Mouse (Mus musculus) lung, embryonic 15.5 days (tissue): ENCODE measurements around the gene Ubb. TPM values are rescaled to one million over a fixed set of nuclear protein-coding genes. Genes with fewer than 3 reads are reported as not detected.

Source experiments
- ATAC-seq: fragments of 200-750 bp; cut with Nextera tagmentation; 2 replicates; pipeline ENCODE4 v1.8.0; 2017; ENCODE audit warnings: moderate number of reproducible peaks, borderline replicate concordance; ENCODE audit not compliant: low FRiP score, low TSS enrichment; ENCODE audit errors: extremely low read depth
- H3K27ac ChIP-seq: fragments of 300-500 bp; sonication (generic); 2 replicates; pipeline ENCODE4 v1.5.1; 2015; ENCODE audit warnings: moderate library complexity, mild to moderate bottlenecking, inconsistent platforms
- H3K27me3 ChIP-seq: fragments of 300-500 bp; sonication (generic); 2 replicates; pipeline ENCODE4 v1.6.1; 2015; ENCODE audit warnings: inconsistent platforms
- H3K36me3 ChIP-seq: fragments of 300-500 bp; sonication (generic); 2 replicates; pipeline ENCODE4 v1.6.1; 2015; ENCODE audit warnings: inconsistent platforms
- H3K4me1 ChIP-seq: fragments of 300-500 bp; sonication (generic); 2 replicates; pipeline ENCODE4 v1.6.1; 2015; ENCODE audit warnings: inconsistent platforms
- H3K4me2 ChIP-seq: fragments of 300-500 bp; sonication (generic); 2 replicates; pipeline ENCODE4 v1.6.1; 2015; ENCODE audit warnings: inconsistent platforms, mild to moderate bottlenecking, moderate library complexity
- H3K4me3 ChIP-seq: fragments of 300-500 bp; sonication (generic); 2 replicates; pipeline ENCODE4 v1.5.1; 2015; ENCODE audit warnings: mild to moderate bottlenecking, inconsistent platforms
- H3K9ac ChIP-seq: fragments of 300-500 bp; sonication (generic); 2 replicates; pipeline ENCODE4 v1.6.1; 2015; ENCODE audit warnings: inconsistent platforms
- H3K9me3 ChIP-seq: fragments of 300-500 bp; sonication (generic); 2 replicates; pipeline ENCODE4 v1.6.1; 2016; ENCODE audit warnings: inconsistent platforms
- WGBS: fragments of 180-500 bp; shearing (Covaris S2); methylation state at CpG from one replicate; pipeline ENCODE4 v1.1.7; 2015; 5-methylcytosine and 5-hydroxymethylcytosine counted together
- polyA plus RNA-seq: library from polyadenylated mRNA; unstranded; fragments of >200 nt; fragmentation: Nextera tagmentation; extraction: Ambion mirVana; gene quantifications from 2 replicates; pipeline ENCODE4 v1.2.1, GENCODE M21; 2015

Ubb gene
- polyA plus RNA-seq, 1 experiment from 2014 or later, result 3,186 TPM

DNA sequence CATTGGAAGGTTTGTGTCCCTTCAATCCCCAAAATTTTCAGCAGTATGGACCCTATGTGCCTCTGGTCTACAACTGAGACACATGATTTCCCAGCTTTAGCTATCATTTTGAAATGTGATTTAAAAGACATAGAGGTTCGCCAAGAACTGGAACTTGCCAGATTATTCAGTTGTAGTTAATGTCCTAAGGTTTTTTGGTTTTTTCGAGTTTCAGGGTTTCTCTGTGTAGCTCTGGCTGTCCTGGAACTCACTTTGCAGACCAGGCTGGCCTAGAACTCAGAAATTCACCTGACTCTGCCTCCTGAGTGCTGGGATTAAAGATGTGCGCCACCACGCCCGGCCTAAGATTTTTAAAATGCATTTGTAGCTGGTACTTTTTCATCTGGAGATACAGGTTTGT, 2.7 kb downstream of the Ubb start:
- Histone ChIP-seq H3K9me3 (no peaks in the 10 kb centered on the region), H3K27me3 (no peaks in the 10 kb centered on the region), H3K4me2 (peak overlapping the region; percentile 80), H3K9ac (peak overlapping the region; percentile 38; the same call in 1 of the 2 replicates), H3K36me3 (peaks cover 23% of the 10 kb centered on the region), H3K4me3 (peak overlapping the region; percentile 45), H3K4me1 (peaks cover 31% of the 10 kb centered on the region), H3K27ac (no peak overlapping the region)
- no peak for ATAC-seq
- WGBS, result 78% methylated on average over 5 of the region's 5 CpGs

DNA sequence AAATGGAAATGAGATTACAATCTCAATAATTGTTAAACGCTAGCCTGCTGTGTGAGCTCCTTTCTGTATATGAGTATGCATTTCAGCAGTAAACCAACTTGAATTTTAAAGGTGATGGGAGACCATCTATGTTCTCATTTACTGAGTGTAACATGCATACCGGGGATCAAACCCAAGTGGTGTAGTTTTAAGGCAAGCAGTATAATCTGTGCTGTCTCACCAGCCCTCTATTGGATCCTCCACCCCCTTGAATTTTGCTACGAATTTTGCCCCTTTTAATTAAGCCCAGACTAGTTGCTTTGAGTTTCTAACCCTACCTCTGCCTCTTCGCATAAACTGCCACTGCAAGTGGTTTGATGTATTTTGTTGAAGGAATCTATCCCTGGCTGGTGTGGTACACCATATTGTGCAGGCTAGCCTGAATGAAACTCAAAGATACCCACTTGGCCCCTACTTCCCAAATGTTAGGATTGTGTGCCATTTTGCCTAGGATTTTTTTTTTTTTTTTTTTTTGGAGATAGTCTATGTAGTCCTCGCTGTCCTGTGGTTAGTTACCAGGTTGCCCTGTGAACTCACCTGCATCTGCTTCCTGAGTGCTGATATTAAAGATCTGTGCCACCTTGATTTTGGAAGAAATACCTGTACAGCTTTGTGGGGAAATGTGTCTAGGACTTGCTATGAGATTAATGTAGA, 3.3 kb downstream of the Ubb start:
- H3K4me2 ChIP-seq, result peak overlapping the region; percentile 80
- peaks cover 23% of the 10 kb centered on the region for H3K36me3 ChIP-seq
- peaks cover 27% of the 10 kb centered on the region for H3K4me1 ChIP-seq
- ATAC-seq, result no peak
- H3K27me3 ChIP-seq, result no peaks in the 10 kb centered on the region
- no peak overlapping the region for H3K27ac ChIP-seq
- H3K4me3 ChIP-seq, result peak overlapping the region; percentile 45
- peak overlapping the region; percentile 38; the same call in 1 of the 2 replicates for H3K9ac ChIP-seq
- 70% methylated on average over 5 of the region's 5 CpGs for WGBS
- H3K9me3 ChIP-seq, result no peaks in the 10 kb centered on the region

DNA sequence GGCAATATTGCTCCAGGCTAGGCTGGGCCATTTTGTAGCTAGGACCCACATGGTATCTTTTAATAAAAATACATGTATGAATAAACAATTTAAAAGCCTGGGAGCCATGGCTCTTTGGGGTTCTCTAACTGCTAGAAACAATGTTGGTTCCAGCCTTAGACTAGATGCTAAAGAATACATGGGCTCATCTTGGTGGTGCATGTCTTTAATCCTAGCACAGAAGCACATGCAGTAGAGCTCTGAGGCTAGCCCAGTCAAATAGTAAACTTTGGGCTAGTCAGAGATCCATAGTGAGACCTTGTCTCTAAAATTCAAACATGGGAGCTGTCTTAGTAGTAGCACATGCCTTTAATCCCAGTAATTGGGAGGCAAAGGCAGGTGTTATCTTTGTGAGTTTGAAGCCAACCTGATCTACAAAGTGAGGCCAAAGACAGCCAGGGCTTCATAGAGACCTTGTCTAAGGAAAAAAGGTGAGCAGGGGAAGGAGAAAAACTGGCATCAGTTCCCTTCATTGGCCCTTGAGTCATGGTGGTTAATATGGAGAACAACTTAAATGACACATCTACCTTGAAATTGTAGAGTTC, 4.1 kb downstream of the Ubb start:
- H3K9ac ChIP-seq, result no peak overlapping the region
- no peak for ATAC-seq
- peak overlapping the region; percentile 45 for H3K4me3 ChIP-seq
- H3K27me3 ChIP-seq, result no peaks in the 10 kb centered on the region
- H3K9me3 ChIP-seq, result no peaks in the 10 kb centered on the region
- peaks cover 23% of the 10 kb centered on the region for H3K36me3 ChIP-seq
- H3K4me1 ChIP-seq, result peaks cover 24% of the 10 kb centered on the region
- peak overlapping the region; percentile 80 for H3K4me2 ChIP-seq
- H3K27ac ChIP-seq, result no peak overlapping the region

DNA sequence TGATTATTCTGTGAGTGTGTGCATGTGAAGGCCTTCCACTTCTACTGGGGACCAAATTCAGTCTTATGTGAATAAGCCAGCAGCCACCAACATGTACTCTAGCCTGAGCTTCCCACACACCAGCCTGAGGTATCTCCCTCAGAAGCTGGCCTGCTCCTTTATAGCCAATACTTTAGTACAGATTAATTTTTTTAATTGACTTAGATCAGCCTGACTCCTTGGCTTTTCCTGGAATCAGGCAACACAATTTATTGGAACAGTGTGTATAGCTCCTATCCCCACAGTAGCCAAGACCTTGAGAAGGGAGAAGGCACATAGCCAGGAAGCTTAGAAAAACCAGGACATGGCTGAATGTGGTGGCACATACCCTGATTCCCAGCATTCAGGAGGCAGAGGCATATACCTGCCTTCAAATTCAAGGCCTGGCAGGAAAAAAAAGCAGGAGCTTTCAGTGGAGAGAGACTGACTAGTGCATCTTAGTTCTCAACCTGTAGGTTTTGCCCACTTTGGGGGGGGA, 5.0 kb downstream of the Ubb start:
- Histone ChIP-seq H3K4me1 (peaks cover 24% of the 10 kb centered on the region), H3K4me2 (no peak overlapping the region), H3K36me3 (peaks cover 23% of the 10 kb centered on the region), H3K4me3 (no peak overlapping the region), H3K9me3 (no peaks in the 10 kb centered on the region), H3K27me3 (no peaks in the 10 kb centered on the region), H3K9ac (no peak overlapping the region), H3K27ac (no peak overlapping the region)
- no peak for ATAC-seq

DNA sequence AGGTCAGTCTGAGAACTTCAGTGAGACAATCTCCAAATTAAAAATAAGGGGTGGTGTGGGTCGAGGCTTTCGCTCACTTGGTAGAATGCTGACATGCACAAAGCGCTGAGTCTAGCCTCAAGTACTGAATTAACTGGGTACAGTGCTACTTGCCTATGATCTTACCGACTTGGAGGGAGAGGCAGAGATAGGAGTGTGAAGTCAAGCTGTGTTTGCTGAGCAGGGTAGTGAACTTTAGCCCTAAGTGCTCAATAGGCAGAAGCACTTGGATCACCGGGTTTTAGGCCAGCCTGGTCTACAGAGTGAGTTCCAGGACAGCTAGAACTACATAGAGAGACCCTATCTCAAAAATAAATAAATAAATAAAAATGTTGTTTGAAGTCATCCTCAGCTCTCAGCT, 6.2 kb downstream of the Ubb start:
- peaks cover 23% of the 10 kb centered on the region for H3K36me3 ChIP-seq
- no peak overlapping the region for H3K4me2 ChIP-seq
- no peak overlapping the region for H3K9ac ChIP-seq
- H3K27ac ChIP-seq, result no peak overlapping the region
- 45% methylated on average over 5 of the region's 5 CpGs for WGBS
- peaks cover 24% of the 10 kb centered on the region for H3K4me1 ChIP-seq
- no peaks in the 10 kb centered on the region for H3K9me3 ChIP-seq
- no peaks in the 10 kb centered on the region for H3K27me3 ChIP-seq
- H3K4me3 ChIP-seq, result no peak overlapping the region
- ATAC-seq, result no peak

DNA sequence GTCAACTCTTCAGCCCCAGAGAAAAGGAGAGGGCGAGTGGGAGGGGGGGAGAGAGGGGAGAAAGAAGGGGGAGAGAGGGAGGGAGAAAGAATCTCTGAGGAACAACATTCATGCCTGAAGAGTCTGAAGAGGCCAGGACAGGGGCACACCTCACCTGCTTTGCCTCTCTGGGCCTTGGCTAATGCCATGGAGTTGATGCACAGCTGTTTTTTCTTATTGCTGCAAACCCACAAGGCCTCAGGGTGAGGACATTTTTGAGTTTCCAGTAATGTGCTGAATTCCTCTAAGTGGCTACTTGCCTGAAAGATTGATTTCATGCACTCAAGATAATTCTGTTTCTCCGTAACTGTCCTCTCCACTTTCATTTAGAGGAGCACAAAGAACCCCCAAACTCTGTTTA, 7.2 kb downstream of the Ubb start:
- WGBS, result 53% methylated on average over 2 of the region's 2 CpGs
- H3K27me3 ChIP-seq, result no peaks in the 10 kb centered on the region
- peaks cover 21% of the 10 kb centered on the region for H3K36me3 ChIP-seq
- no peaks in the 10 kb centered on the region for H3K9me3 ChIP-seq
- no peak overlapping the region for H3K9ac ChIP-seq
- no peak overlapping the region for H3K4me2 ChIP-seq
- peaks cover 22% of the 10 kb centered on the region for H3K4me1 ChIP-seq
- ATAC-seq, result no peak
- no peak overlapping the region for H3K4me3 ChIP-seq
- H3K27ac ChIP-seq, result no peak overlapping the region

DNA sequence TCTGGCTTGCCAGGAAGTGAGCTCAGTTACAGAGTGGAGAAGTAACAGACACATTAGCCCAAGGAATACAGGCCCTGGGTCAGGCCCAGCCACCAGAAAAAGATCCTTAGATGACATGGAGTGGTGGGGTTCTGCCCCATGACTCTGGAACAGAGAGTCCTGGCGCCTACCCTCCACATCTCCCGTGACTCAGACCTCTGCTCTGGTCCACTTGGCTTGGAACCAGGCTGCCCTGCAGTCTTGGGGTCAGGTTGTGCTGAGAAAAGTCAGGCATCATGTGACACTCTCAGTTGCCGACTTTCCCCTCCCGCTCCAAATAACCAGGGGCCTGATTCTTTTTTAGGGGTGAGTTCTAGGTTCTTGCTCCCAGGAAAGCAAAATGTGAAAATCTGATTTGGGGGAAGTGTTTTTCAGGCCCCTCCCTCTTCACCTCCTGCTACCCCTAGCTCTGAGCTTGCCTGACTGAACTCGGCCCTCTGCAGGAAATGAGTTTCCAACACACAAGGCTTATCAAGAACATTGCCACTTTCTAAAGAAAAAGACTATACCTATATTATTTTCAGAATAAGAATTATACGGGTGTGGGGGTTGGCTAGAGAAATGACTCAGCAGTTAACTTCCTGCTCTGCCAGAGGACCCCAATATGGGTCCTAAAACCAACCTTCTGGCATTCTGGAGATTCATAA, 8.1 kb downstream of the Ubb start:
- Histone ChIP-seq H3K27ac (no peak overlapping the region), H3K36me3 (peaks cover 11% of the 10 kb centered on the region), H3K9me3 (no peaks in the 10 kb centered on the region), H3K27me3 (no peaks in the 10 kb centered on the region), H3K4me2 (no peak overlapping the region), H3K9ac (no peak overlapping the region), H3K4me3 (no peak overlapping the region), H3K4me1 (peaks cover 13% of the 10 kb centered on the region)
- 39% methylated on average over 6 of the region's 6 CpGs for WGBS
- no peak for ATAC-seq

DNA sequence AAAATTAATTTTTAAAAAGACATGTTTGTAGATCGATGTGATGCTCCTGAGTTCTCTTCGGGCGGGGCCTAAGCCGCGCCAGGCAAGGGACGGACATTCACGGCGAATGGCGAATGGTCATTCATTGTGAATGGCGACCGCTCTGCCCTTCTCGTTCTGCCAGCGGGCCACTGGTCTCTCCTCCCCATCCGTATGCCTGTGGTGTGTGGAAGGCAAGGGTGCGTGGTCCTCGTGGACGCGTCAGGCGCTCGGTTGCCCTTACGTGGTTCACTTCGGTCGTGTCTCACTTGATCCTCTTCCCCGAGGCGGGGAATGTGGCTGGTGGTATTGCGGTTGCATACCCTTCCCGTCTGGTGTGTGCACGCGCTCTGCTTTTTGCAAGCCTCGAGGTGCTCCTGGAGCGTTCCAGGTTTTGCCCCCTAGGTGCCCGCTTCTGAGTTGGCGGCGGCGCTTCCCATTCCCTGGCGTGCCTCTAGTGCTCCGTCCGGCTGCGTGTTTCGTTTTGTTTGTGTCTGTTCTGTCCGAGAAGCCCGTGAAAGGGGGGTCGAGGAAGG, 9.6 kb downstream of the Ubb start:
- H3K9ac ChIP-seq, result peak overlapping the region; percentile 27; the same call in 1 of the 2 replicates

DNA sequence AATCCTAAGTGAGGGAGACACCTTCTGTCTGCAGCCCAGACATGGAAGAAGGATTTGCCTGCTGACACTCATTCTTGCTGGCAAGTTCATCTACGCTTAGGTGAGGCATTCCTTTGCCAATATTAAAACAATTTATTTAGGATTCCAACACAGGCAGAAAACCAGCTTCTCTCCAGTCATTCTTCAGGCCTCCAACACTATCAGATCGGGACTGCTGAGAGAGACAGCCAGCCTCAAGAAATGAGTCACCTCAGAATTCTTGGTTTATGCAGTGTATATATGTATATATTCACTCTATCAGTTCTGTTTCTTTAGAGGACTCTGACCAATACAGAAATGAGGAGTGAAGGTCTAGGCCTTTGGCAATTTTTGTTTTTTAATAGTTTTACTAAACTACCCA, 12.6 kb downstream of the Ubb start:
- Histone ChIP-seq H3K36me3 (no peaks in the 10 kb centered on the region), H3K9me3 (no peaks in the 10 kb centered on the region), H3K4me3 (no peak overlapping the region), H3K9ac (no peak overlapping the region), H3K4me1 (no peaks in the 10 kb centered on the region; the same call in 1 of the 2 replicates), H3K27ac (no peak overlapping the region), H3K4me2 (no peak overlapping the region), H3K27me3 (no peaks in the 10 kb centered on the region)
- 83% methylated on average over 2 of the region's 2 CpGs for WGBS
- ATAC-seq, result no peak

More for the DNA sequence above, 9.6 kb downstream of the Ubb start:
- Histone ChIP-seq H3K4me2 (peak overlapping the region; percentile 71), H3K36me3 (no peaks in the 10 kb centered on the region), H3K9me3 (no peaks in the 10 kb centered on the region), H3K27ac (no peak overlapping the region), H3K4me1 (no peaks in the 10 kb centered on the region), H3K27me3 (no peaks in the 10 kb centered on the region), H3K4me3 (peak overlapping the region; percentile 36)
- ATAC-seq, result no peak
- WGBS, result 25% methylated on average over 43 of the region's 43 CpGs

DNA sequence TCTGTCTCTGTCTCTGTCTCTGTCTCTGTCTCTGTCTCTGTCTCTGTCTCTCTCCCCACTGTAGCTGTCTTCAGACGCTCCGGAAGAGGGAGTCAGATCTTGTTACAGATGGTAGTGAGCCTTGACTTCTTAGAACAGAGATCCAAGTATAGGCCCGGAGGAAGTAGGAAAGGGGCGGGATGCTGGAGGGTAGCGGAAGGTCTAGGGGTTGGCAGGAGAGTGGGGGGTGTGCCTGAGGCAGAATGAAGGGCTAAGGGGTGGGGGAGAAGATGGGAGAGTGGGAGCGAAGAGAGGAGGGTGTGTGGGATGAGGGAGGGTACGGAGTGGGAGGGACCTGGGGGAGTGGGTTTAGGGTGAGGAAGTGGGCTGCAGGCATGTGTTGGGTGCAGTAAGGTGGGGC, 14.8 kb downstream of the Ubb start:
- no peak overlapping the region for H3K27ac ChIP-seq
- H3K36me3 ChIP-seq, result no peaks in the 10 kb centered on the region
- no peak overlapping the region for H3K4me3 ChIP-seq
- 55% methylated on average over 7 of the region's 7 CpGs for WGBS
- no peaks in the 10 kb centered on the region; the same call in 1 of the 2 replicates for H3K4me1 ChIP-seq
- H3K27me3 ChIP-seq, result no peaks in the 10 kb centered on the region
- ATAC-seq, result no peak; the same call in 1 of the 2 replicates
- no peaks in the 10 kb centered on the region for H3K9me3 ChIP-seq
- no peak overlapping the region for H3K4me2 ChIP-seq
- no peak overlapping the region for H3K9ac ChIP-seq

DNA sequence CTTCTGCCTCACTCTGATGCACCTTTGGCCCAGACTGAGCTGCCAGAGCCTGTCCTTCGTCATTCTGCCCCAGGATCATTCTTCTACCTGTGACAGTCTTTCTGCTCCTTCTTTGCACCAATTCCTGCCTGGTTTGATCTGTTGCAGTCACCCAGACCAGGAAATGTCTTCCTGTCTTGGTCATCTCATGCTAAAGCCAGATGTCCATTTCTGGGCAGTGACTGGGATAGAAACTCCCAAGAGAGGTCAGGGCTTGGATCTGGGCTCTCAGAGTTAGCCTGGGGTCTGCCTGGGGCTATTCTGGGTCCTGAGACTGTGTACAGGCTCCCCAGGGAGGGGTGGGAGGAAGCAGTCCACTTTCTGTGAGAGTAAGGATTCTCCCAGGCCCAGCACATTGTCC, 15.2 kb downstream of the Ubb start:
- H3K36me3 ChIP-seq, result no peaks in the 10 kb centered on the region
- H3K4me1 ChIP-seq, result no peaks in the 10 kb centered on the region; the same call in 1 of the 2 replicates
- no peaks in the 10 kb centered on the region for H3K27me3 ChIP-seq
- WGBS, result 48% methylated on average over 1 of the region's 1 CpGs
- H3K9ac ChIP-seq, result no peak overlapping the region
- no peak overlapping the region for H3K4me2 ChIP-seq
- no peak for ATAC-seq
- no peak overlapping the region for H3K4me3 ChIP-seq
- H3K27ac ChIP-seq, result no peak overlapping the region
- no peaks in the 10 kb centered on the region for H3K9me3 ChIP-seq

DNA sequence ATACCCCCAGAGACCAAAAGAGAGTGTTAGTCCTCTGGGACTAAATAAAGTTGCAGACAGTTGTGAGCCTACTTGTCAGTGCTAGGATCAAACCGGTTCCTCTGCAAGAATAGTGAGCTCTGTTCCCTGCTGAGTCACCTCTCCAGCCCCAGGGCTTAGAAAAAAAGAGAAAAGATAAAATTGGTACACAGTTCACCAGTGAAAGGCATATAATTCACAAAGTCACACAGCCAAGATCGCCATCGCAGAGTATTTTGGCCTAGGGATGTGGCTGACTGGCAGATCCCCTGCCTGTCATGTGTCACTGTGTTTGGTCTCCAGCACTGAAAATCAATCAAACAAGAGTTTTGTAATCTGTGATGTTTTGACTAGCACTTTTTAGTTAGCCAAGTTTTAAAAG, 17.3 kb downstream of the Ubb start:
- Histone ChIP-seq H3K9me3 (no peaks in the 10 kb centered on the region), H3K27ac (no peak overlapping the region), H3K4me3 (no peak overlapping the region), H3K27me3 (no peaks in the 10 kb centered on the region), H3K4me2 (no peak overlapping the region), H3K9ac (no peak overlapping the region), H3K36me3 (no peaks in the 10 kb centered on the region), H3K4me1 (no peaks in the 10 kb centered on the region; the same call in 1 of the 2 replicates)
- 71% methylated on average over 3 of the region's 3 CpGs for WGBS
- no peak for ATAC-seq
